Mouse (Mus musculus) midbrain, embryonic 12.5 days (tissue): Measurements from ENCODE around the gene Ttc23. TPM values are rescaled to one million over a fixed set of nuclear protein-coding genes. Genes with fewer than 3 reads are reported as not detected.

ENCODE experiments used
- ATAC-seq: fragments of 200-750 bp; cut with Nextera tagmentation; 2 replicates; pipeline ENCODE4 v1.8.0; 2017; ENCODE audit warnings: low read depth, moderate TSS enrichment, moderate library complexity; ENCODE audit not compliant: low FRiP score
- H3K27ac ChIP-seq: fragments of 300-500 bp; sonication (generic); replicated peaks from 2 replicates; pipeline ENCODE4 v1.5.1; 2016; ENCODE audit warnings: mild to moderate bottlenecking
- H3K27me3 ChIP-seq: fragments of 300-500 bp; sonication (generic); 2 replicates; pipeline ENCODE4 v1.6.1; 2016; ENCODE audit warnings: mild to moderate bottlenecking
- H3K36me3 ChIP-seq: fragments of 300-500 bp; sonication (generic); 2 replicates; pipeline ENCODE4 v1.6.1; 2016
- H3K4me1 ChIP-seq: fragments of 300-500 bp; sonication (generic); 2 replicates; pipeline ENCODE4 v1.6.1; 2016
- H3K4me2 ChIP-seq: fragments of 300-500 bp; sonication (generic); replicated peaks from 2 replicates; pipeline ENCODE4 v1.6.1; 2016; ENCODE audit warnings: mild to moderate bottlenecking, moderate library complexity
- H3K4me3 ChIP-seq: fragments of 300-500 bp; sonication (generic); 2 replicates; pipeline ENCODE4 v1.5.1; 2016; ENCODE audit warnings: mild to moderate bottlenecking
- H3K9ac ChIP-seq: fragments of 300-500 bp; sonication (generic); replicated peaks from 2 replicates; pipeline ENCODE4 v1.6.1; 2016; ENCODE audit warnings: mild to moderate bottlenecking, moderate library complexity
- H3K9me3 ChIP-seq: fragments of 300-500 bp; sonication (generic); 2 replicates; pipeline ENCODE4 v1.6.1; 2016; ENCODE audit warnings: mild to moderate bottlenecking
- WGBS: fragments of 180-500 bp; shearing (Covaris S2); methylation state at CpG from one replicate; pipeline ENCODE4 v1.1.7; 2016; 5-methylcytosine and 5-hydroxymethylcytosine counted together
- polyA plus RNA-seq: library from polyadenylated mRNA; unstranded; fragments of >200 nt; fragmentation: Nextera tagmentation; extraction: Ambion mirVana; gene quantifications from 2 replicates; pipeline ENCODE4 v1.2.1, GENCODE M21; 2016

Gene Ttc23
- polyA plus RNA-seq: 26.6 and 28.8 TPM in 2 replicates

- Histone ChIP-seq H3K27ac (peak within 1 kb of the TSS; percentile 91), H3K4me3 (peak within 1 kb of the TSS; percentile 76), H3K9me3 (no peaks in the 10 kb centered on the region), H3K4me1 (peaks cover 32% of the 10 kb centered on the region), H3K27me3 (no peaks in the 10 kb centered on the region), H3K4me2 (peak within 1 kb of the TSS; percentile 80), H3K36me3 (no peaks in the 10 kb centered on the region), H3K9ac (peak within 1 kb of the TSS; percentile 79)
- WGBS: under 1% methylated on average over 5 of the region's 5 CpGs
- ATAC-seq: no peak
These were observed at the start of gene Ttc23 for GRCm38 (mm10) chr7:67647277-67647676. Gene Ttc23, plus strand, starts transcription at chr7:67647410.

DNA sequence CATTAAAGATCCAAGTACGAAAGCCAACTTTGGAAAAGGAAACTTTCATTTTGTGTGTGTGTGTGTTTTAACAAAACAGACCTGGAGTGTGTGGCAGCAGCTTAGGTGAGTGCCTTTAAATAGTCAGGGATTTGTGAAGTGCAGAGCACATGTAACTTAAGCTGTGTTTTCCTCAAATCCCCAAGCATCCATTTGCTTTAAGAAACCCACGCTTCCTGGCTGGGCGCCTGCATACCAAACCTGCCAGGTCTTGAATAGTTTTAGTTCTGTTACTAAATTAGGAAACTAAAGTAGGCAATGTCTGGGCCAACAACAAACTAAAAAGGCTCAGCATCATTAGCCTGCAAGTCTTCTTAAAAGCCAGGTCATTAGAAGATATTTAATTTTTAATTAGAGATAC is 49.2 kb upstream of the Ttc23 start:
- no peak overlapping the region for H3K4me2 ChIP-seq
- 82% methylated on average over 3 of the region's 3 CpGs for whole genome bisulfite sequencing
- H3K9me3 ChIP-seq: no peaks in the 10 kb centered on the region
- ATAC-seq: no peak
- peaks cover 3% of the 10 kb centered on the region; the same call in 1 of the 2 replicates for H3K4me1 ChIP-seq
- H3K27ac ChIP-seq: no peak overlapping the region
- H3K27me3 ChIP-seq: no peaks in the 10 kb centered on the region
- no peak overlapping the region for H3K4me3 ChIP-seq
- H3K36me3 ChIP-seq: no peaks in the 10 kb centered on the region
- no peak overlapping the region for H3K9ac ChIP-seq

DNA sequence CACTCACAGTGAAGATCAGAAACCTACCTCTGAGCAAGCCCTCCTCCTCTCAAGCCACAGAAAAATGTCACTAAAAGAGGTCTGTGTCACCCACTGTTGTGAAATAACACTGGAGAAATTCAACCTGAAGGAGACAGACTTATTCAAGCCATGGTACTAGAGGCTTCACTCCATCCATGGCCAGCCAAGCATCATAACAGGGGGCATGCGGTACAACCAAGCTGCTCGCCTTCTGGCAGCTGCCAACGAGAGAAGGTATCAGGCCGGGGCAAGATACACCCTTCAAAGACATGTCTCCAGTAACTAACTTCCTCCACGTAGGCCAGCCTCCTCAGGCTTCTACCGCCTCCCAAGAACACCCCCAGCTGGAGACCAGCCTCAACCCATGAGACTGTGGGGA is 42.1 kb upstream of the Ttc23 start:
- Histone ChIP-seq H3K4me2 (no peak overlapping the region), H3K27ac (no peak overlapping the region), H3K9ac (no peak overlapping the region), H3K4me1 (peaks cover 12% of the 10 kb centered on the region), H3K36me3 (no peaks in the 10 kb centered on the region), H3K9me3 (no peaks in the 10 kb centered on the region), H3K27me3 (no peaks in the 10 kb centered on the region), H3K4me3 (no peak overlapping the region)
- 82% methylated on average over 6 of the region's 6 CpGs for WGBS
- no peak for ATAC-seq

DNA sequence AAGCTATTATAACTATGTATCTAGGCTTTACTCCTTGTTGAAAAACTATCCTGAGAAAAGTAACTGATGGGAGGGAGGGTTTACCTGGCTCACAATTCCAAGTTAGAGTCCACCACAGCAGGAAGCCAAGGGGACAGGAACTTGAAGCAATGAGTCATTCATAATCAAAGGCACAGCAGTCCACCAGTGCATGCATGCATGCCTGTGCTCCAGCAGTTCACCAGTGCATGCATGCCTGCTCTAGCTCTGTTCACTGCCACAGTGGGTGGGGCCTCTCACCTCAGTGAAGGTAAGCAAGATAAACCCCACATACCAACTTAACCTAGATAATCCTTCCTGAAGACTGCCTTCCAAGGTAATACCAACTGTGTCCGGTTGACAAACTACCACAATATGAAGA is 41.0 kb upstream of the Ttc23 start:
- Histone ChIP-seq H3K36me3 (no peaks in the 10 kb centered on the region), H3K4me1 (peaks cover 12% of the 10 kb centered on the region), H3K27ac (no peak overlapping the region), H3K4me3 (no peak overlapping the region), H3K4me2 (no peak overlapping the region), H3K9ac (no peak overlapping the region), H3K27me3 (no peaks in the 10 kb centered on the region), H3K9me3 (no peaks in the 10 kb centered on the region)
- no peak for ATAC-seq
- 88% methylated on average over 1 of the region's 1 CpGs for WGBS

DNA sequence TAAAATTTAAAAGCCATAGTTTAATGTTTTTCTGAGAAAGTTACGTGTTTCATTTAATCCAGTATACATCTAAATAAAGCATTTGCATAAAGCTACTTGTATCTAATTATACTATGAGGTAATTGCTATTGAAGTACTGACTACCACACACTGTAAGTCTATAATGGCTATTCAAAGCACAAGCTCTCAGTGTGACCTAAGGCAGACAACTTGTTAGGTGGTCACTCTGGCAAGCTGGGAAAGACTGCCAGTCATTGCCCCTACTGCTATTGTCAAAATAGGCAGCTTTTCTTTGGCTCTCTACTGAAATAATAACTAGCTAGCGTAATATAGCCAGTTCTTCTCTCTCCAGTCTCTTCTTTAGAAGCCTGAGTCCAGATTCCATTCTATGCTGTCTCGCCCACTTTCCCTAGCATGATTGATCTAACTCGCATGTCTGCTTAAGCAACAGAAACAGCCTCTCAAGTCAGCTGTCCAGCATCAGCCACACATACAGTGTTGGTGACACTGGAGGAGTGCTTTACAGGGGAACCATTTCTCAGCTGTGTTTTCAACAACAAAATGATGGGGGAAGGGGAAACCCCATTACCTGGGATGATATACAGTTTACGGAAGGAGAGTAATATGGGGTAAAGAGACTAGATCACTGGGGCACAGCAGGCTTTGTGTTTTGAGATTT is 39.4 kb upstream of the Ttc23 start:
- H3K36me3 ChIP-seq: no peaks in the 10 kb centered on the region
- no peak for ATAC-seq
- peaks cover 12% of the 10 kb centered on the region for H3K4me1 ChIP-seq
- WGBS: 57% methylated on average over 5 of the region's 5 CpGs
- no peak overlapping the region for H3K4me2 ChIP-seq
- no peak overlapping the region for H3K9ac ChIP-seq
- H3K27me3 ChIP-seq: no peaks in the 10 kb centered on the region
- no peaks in the 10 kb centered on the region for H3K9me3 ChIP-seq
- no peak overlapping the region for H3K4me3 ChIP-seq
- no peak overlapping the region for H3K27ac ChIP-seq

DNA sequence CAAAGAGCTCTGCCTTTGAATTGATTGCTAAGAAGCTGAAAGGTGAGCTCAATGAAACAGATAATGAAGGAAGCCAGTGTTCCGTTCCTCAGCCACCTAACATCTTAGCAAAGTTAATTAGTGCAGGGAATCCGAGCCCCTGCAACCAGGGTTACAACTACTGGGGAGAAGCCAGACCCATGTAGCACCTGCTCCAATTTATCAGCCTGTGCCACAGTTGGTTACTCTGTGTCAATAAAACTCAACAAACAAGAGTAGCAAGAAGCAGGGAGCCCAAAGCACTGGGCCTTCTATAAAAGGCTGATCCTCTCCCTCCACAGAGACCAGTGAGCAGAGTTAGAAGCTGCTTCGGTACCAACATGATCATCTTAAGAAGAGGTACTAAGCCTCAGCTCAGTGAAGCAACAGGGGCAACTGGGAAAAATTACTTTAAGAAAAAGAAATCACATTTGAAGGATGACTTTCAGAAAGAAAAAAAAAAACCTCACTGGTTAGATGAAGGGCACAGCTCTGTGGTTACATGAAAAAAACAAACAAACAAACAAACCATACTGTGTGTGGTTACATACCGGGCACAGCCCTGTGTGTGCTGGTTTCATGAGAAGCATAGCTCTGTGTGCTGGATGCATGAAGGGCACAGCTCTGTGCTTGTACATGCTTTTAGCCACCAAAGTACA is 38.7 kb upstream of the Ttc23 start:
- ATAC-seq: no peak
- Histone ChIP-seq H3K4me2 (no peak overlapping the region), H3K9me3 (no peaks in the 10 kb centered on the region), H3K27ac (no peak overlapping the region), H3K4me3 (no peak overlapping the region), H3K9ac (no peak overlapping the region), H3K27me3 (no peaks in the 10 kb centered on the region), H3K4me1 (peaks cover 16% of the 10 kb centered on the region), H3K36me3 (no peaks in the 10 kb centered on the region)
- WGBS: 28% methylated on average over 4 of the region's 4 CpGs

- H3K36me3 ChIP-seq: no peaks in the 10 kb centered on the region
- no peak overlapping the region for H3K4me2 ChIP-seq
- 0 out of 2 replicates have a peak overlapping the region, but pooled peaks have one; percentile 7 for H3K27ac ChIP-seq
- H3K4me1 ChIP-seq: peaks cover 14% of the 10 kb centered on the region
- H3K9ac ChIP-seq: no peak overlapping the region
- no peaks in the 10 kb centered on the region for H3K27me3 ChIP-seq
- no peak for ATAC-seq
- no peaks in the 10 kb centered on the region for H3K9me3 ChIP-seq
- WGBS: 54% methylated on average over 10 of the region's 10 CpGs
- no peak overlapping the region for H3K4me3 ChIP-seq
These were observed 33.3 kb upstream of the Ttc23 start for GRCm38 (mm10) chr7:67613795-67614463.

GRCm38 (mm10) chr7:67614464-67614861 is 32.7 kb upstream of the Ttc23 start:
- 0 out of 2 replicates have a peak overlapping the region, but pooled peaks have one; percentile 7 for H3K27ac ChIP-seq
- ATAC-seq: no peak
- no peak overlapping the region for H3K9ac ChIP-seq
- H3K4me1 ChIP-seq: peaks cover 14% of the 10 kb centered on the region
- no peaks in the 10 kb centered on the region for H3K36me3 ChIP-seq
- no peaks in the 10 kb centered on the region for H3K9me3 ChIP-seq
- H3K4me3 ChIP-seq: no peak overlapping the region
- no peak overlapping the region for H3K4me2 ChIP-seq
- no peaks in the 10 kb centered on the region for H3K27me3 ChIP-seq
- 87% methylated on average over 7 of the region's 7 CpGs for WGBS

DNA sequence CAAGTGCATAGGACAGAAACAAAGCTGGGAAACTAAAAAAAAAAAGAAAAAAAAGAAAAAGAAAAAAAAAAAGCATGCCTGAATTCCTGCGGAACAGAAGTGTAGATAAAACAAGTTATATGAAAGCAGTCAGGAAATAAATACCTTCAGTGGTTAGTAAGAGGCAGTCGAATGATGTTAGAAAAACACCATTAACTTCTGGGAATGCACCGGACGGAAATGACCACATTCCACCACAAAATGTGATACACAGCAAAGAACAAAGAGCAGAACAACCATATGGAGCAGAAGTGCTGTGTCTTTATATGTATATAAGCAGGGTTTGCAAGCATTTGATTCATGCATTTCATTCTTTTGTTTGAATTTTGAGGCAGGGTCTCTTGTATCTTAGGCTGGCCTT is 30.3 kb upstream of the Ttc23 start:
- H3K27ac ChIP-seq: no peak overlapping the region
- H3K9me3 ChIP-seq: no peaks in the 10 kb centered on the region
- WGBS: 91% methylated on average over 4 of the region's 4 CpGs
- ATAC-seq: no peak
- H3K4me2 ChIP-seq: no peak overlapping the region
- H3K4me3 ChIP-seq: no peak overlapping the region
- no peaks in the 10 kb centered on the region for H3K36me3 ChIP-seq
- H3K9ac ChIP-seq: no peak overlapping the region
- peaks cover 14% of the 10 kb centered on the region for H3K4me1 ChIP-seq
- H3K27me3 ChIP-seq: no peaks in the 10 kb centered on the region

DNA sequence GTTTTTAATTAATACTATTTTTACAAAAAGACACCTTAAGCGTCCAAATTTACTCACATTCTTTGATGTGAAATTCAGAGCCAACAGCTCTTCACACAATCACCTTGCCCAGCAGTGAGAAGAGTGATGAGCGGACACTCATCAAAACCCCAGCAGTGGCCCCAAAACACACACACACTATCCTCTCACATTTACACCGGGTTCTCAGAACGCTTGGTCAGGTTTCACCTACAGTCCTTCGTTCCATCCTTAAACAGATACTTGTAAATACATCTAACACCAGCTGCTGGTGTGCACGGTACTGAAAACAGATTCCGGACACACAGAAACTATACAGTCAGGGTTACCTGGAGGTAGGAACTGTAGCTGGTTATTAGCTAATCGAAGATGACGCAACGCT is 29.6 kb upstream of the Ttc23 start:
- H3K4me3 ChIP-seq: no peak overlapping the region
- H3K4me1 ChIP-seq: peaks cover 14% of the 10 kb centered on the region
- no peaks in the 10 kb centered on the region for H3K27me3 ChIP-seq
- 96% methylated on average over 10 of the region's 10 CpGs for WGBS
- H3K9me3 ChIP-seq: no peaks in the 10 kb centered on the region
- H3K4me2 ChIP-seq: no peak overlapping the region
- H3K9ac ChIP-seq: no peak overlapping the region
- H3K36me3 ChIP-seq: no peaks in the 10 kb centered on the region
- H3K27ac ChIP-seq: no peak overlapping the region
- no peak for ATAC-seq

- ATAC-seq: no peak
- H3K36me3 ChIP-seq: no peaks in the 10 kb centered on the region
- WGBS: 88% methylated on average over 3 of the region's 3 CpGs
- no peak overlapping the region for H3K4me2 ChIP-seq
- H3K4me3 ChIP-seq: no peak overlapping the region
- no peaks in the 10 kb centered on the region for H3K9me3 ChIP-seq
- no peak overlapping the region for H3K9ac ChIP-seq
- H3K4me1 ChIP-seq: peaks cover 12% of the 10 kb centered on the region
- H3K27ac ChIP-seq: no peak overlapping the region
- H3K27me3 ChIP-seq: no peaks in the 10 kb centered on the region
These were observed 28.9 kb upstream of the Ttc23 start for GRCm38 (mm10) chr7:67618316-67618715.

GRCm38 (mm10) chr7:67619836-67620235 is 27.4 kb upstream of the Ttc23 start:
- no peak overlapping the region for H3K9ac ChIP-seq

More at GRCm38 (mm10) chr7:67619836-67620235, 27.4 kb upstream of the Ttc23 start:
- Histone ChIP-seq H3K4me1 (no peaks in the 10 kb centered on the region), H3K27ac (no peak overlapping the region), H3K9me3 (no peaks in the 10 kb centered on the region), H3K36me3 (no peaks in the 10 kb centered on the region), H3K27me3 (no peaks in the 10 kb centered on the region), H3K4me3 (no peak overlapping the region), H3K4me2 (no peak overlapping the region)
- ATAC-seq: no peak
- WGBS: 83% methylated on average over 4 of the region's 4 CpGs
